Mouse (Mus musculus): Measurements from ENCODE around the gene Fam32a. TPM values are rescaled to one million over a fixed set of nuclear protein-coding genes. Genes with fewer than 3 reads are reported as not detected.

Gene Fam32a
- polyA plus RNA-seq, 1 experiment from 2014 or later = 115 TPM

GRCm38 (mm10) chr8:72212751-72213150 is 6.8 kb upstream of the Fam32a start, which contains the start of gene Cib3:
Gene Cib3 (minus strand): TSS chr8:72212837.
- Histone ChIP-seq H3K27me3 (replicated peaks) (peaks cover 14% of the 10 kb centered on the region), H3K9me3 (no peaks in the 10 kb centered on the region), H3K9ac (no peak within 1 kb of the TSS), H3K27ac (no peak within 1 kb of the TSS), H3K4me3 (no peak within 1 kb of the TSS), H3K4me1 (no peaks in the 10 kb centered on the region), H3K36me3 (replicated peaks) (no peaks in the 10 kb centered on the region), H3K4me2 (no peak within 1 kb of the TSS)
- no peak for ATAC-seq (replicated peaks)
- 56% methylated on average over 4 of the region's 4 CpGs for WGBS

DNA sequence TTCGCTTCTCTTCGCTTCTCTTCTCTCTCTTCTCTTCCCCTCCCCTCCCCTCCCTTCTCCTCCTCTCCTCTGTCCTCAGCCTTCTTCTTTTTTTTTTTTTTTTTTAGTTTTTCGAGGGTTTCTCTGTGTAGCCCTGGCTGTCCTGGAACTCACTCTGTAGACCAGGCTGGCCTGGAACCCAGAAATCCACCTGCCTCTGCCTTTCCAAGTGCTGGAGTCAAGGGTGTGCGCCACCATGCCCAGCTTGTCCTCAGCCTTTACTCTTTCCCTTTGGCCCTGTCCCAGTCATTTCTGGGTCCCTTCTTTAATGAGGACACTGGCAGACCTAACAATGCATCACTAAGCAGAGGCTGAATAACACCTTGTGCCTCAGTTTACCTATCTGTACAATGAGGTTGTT is 6.0 kb upstream of the Fam32a start, which contains the start of gene Gm11034:
Gm11034 (minus strand) TSS at position 101 of the 400 bp plus-strand sequence.
- H3K9me3 ChIP-seq = no peaks in the 10 kb centered on the region
- WGBS = 81% methylated on average over 4 of the region's 4 CpGs
- H3K27ac ChIP-seq = no peak within 1 kb of the TSS
- H3K4me2 ChIP-seq = no peak within 1 kb of the TSS
- H3K4me3 ChIP-seq = no peak within 1 kb of the TSS
- peaks cover 14% of the 10 kb centered on the region for H3K27me3 ChIP-seq (replicated peaks)
- H3K36me3 ChIP-seq (replicated peaks) = no peaks in the 10 kb centered on the region
- no peaks in the 10 kb centered on the region for H3K4me1 ChIP-seq
- H3K9ac ChIP-seq = no peak within 1 kb of the TSS
- no peak for ATAC-seq (replicated peaks)

- H3K4me3 ChIP-seq = no peak overlapping the region
- H3K27me3 ChIP-seq (replicated peaks) = peaks cover 14% of the 10 kb centered on the region
- H3K4me2 ChIP-seq = no peak overlapping the region
- 57% methylated on average over 2 of the region's 2 CpGs for WGBS
- no peak for ATAC-seq (replicated peaks)
- no peaks in the 10 kb centered on the region for H3K4me1 ChIP-seq
- no peak overlapping the region for H3K9ac ChIP-seq
- no peaks in the 10 kb centered on the region for H3K36me3 ChIP-seq (replicated peaks)
- H3K9me3 ChIP-seq = no peaks in the 10 kb centered on the region
- no peak overlapping the region for H3K27ac ChIP-seq
These were observed 4.5 kb upstream of the Fam32a start for GRCm38 (mm10) chr8:72215060-72215459.

DNA sequence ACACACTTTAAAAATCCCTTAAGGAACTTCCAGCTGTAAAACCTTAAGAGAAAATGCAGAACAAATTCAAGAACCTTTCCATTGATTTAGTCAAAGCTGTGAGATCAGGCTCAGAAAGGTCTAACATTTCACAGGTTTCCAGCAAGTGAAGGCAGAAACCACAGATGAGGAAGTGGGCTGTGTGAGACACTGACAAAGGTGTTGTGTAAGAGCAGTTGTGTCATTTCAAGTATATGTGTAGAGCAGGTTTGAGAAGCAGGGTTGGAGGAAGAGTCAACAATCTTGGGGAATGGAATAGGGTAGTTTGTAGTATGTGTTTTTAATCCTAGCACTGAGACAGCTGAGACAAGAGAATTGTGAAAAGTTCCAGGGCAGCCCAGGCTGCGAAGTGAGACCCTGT is 3.7 kb upstream of the Fam32a start:
- H3K27me3 ChIP-seq (replicated peaks) = peaks cover 14% of the 10 kb centered on the region
- no peaks in the 10 kb centered on the region for H3K36me3 ChIP-seq (replicated peaks)
- no peak overlapping the region for H3K4me3 ChIP-seq
- H3K9me3 ChIP-seq = no peaks in the 10 kb centered on the region
- WGBS = 38% methylated on average over 1 of the region's 1 CpGs
- no peak for ATAC-seq (replicated peaks)
- peaks cover 7% of the 10 kb centered on the region for H3K4me1 ChIP-seq
- H3K4me2 ChIP-seq = no peak overlapping the region
- no peak overlapping the region for H3K27ac ChIP-seq
- no peak overlapping the region for H3K9ac ChIP-seq

- peaks cover 16% of the 10 kb centered on the region for H3K4me1 ChIP-seq
- peak overlapping the region; percentile 72 for H3K27ac ChIP-seq
- no peaks in the 10 kb centered on the region for H3K9me3 ChIP-seq
- peak; percentile 49 for ATAC-seq (replicated peaks)
- peak overlapping the region; percentile 71 for H3K4me3 ChIP-seq
- H3K36me3 ChIP-seq (replicated peaks) = peaks cover 7% of the 10 kb centered on the region; the same call in 1 of the 2 replicates
- H3K9ac ChIP-seq = no peak overlapping the region
- 79% methylated on average over 10 of the region's 10 CpGs for WGBS
- peak overlapping the region; percentile 76 for H3K4me2 ChIP-seq
- peaks cover 14% of the 10 kb centered on the region for H3K27me3 ChIP-seq (replicated peaks)
These were observed 569 bp upstream of the Fam32a start for GRCm38 (mm10) chr8:72218781-72219540.

GRCm38 (mm10) chr8:72220758-72221157 is 1.2 kb downstream of the Fam32a start:
- H3K4me1 ChIP-seq = peaks cover 16% of the 10 kb centered on the region
- 84% methylated on average over 4 of the region's 4 CpGs for WGBS
- no peak for ATAC-seq (replicated peaks)
- peaks cover 7% of the 10 kb centered on the region; the same call in 1 of the 2 replicates for H3K36me3 ChIP-seq (replicated peaks)
- H3K4me3 ChIP-seq = peak overlapping the region; percentile 71
- H3K9me3 ChIP-seq = no peaks in the 10 kb centered on the region
- peak overlapping the region; percentile 76 for H3K4me2 ChIP-seq
- H3K27ac ChIP-seq = no peak overlapping the region
- 0 out of 2 replicates have a peak, but pooled peaks cover 8% of the 10 kb centered on the region for H3K27me3 ChIP-seq (replicated peaks)
- no peak overlapping the region for H3K9ac ChIP-seq

DNA sequence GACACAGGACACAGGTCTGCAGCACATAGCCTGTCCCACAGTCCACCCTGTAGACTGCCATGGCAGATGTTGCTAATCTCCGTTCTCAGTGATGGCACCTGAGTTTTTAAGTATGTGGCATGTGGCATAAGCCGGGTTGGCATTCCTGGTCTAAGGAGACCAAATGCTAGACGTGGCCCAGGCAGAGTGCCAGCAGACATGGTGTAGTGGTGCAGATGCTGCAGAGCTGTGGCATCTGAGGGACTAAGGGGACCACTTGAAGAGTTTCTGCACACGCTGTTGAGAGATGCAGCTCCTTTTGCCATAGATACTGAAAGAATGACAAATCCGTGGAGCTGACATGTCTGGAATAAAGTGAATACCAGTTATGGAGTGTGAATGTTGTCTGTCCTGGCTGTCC is 3.1 kb downstream of the Fam32a start:
- no peaks in the 10 kb centered on the region for H3K27me3 ChIP-seq (replicated peaks)
- H3K4me3 ChIP-seq = no peak overlapping the region
- WGBS = 93% methylated on average over 5 of the region's 5 CpGs
- H3K9me3 ChIP-seq = no peaks in the 10 kb centered on the region
- H3K4me1 ChIP-seq = peaks cover 16% of the 10 kb centered on the region
- no peak for ATAC-seq (replicated peaks)
- no peak overlapping the region for H3K27ac ChIP-seq
- peaks cover 7% of the 10 kb centered on the region; the same call in 1 of the 2 replicates for H3K36me3 ChIP-seq (replicated peaks)
- no peak overlapping the region for H3K9ac ChIP-seq
- no peak overlapping the region for H3K4me2 ChIP-seq

- H3K4me3 ChIP-seq = peak within 1 kb of the TSS; percentile 53
- H3K4me1 ChIP-seq = peaks cover 21% of the 10 kb centered on the region
- H3K27ac ChIP-seq = peak within 1 kb of the TSS; percentile 94
- no peaks in the 10 kb centered on the region for H3K36me3 ChIP-seq (replicated peaks)
- WGBS = under 1% methylated on average over 54 of the region's 54 CpGs
- peak; percentile 96 for ATAC-seq (replicated peaks)
- H3K4me2 ChIP-seq = peak within 1 kb of the TSS; percentile 61
- H3K9me3 ChIP-seq = no peaks in the 10 kb centered on the region
- no peaks in the 10 kb centered on the region for H3K27me3 ChIP-seq (replicated peaks)
- peak within 1 kb of the TSS; percentile 50 for H3K9ac ChIP-seq
These were observed 20.2 kb downstream of the Fam32a start, which contains the start of gene Ap1m1 for GRCm38 (mm10) chr8:72239499-72240402. Gene Ap1m1 (plus strand): TSS chr8:72240018.

DNA sequence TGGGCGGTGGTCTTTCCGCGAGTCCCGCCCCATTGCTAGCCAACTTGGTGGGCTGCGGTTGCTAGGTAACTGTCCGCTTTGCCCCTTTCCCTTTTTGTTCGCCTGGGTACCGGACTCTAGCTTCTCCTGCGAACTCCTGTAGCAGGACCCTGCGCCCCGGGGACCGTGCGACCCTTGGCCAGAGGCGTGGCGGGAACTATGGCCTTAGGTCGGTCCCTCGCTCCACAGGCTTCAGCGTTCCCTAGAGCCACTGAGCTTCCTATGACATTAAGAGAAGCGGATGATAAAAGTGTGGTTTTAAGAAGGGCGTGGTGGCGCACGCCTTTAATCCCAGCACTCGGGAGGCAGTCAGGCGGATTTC is 20.9 kb downstream of the Fam32a start:
- H3K9ac ChIP-seq = peak overlapping the region; percentile 50
- peak overlapping the region; percentile 61 for H3K4me2 ChIP-seq
- under 1% methylated on average over 24 of the region's 24 CpGs for WGBS
- peak overlapping the region; percentile 94 for H3K27ac ChIP-seq
- no peaks in the 10 kb centered on the region; the same call in 1 of the 2 replicates for H3K36me3 ChIP-seq (replicated peaks)
- peaks cover 21% of the 10 kb centered on the region for H3K4me1 ChIP-seq
- H3K27me3 ChIP-seq (replicated peaks) = no peaks in the 10 kb centered on the region
- H3K4me3 ChIP-seq = peak overlapping the region; percentile 53
- H3K9me3 ChIP-seq = no peaks in the 10 kb centered on the region
- no peak; the same call in 1 of the 2 replicates for ATAC-seq (replicated peaks)

DNA sequence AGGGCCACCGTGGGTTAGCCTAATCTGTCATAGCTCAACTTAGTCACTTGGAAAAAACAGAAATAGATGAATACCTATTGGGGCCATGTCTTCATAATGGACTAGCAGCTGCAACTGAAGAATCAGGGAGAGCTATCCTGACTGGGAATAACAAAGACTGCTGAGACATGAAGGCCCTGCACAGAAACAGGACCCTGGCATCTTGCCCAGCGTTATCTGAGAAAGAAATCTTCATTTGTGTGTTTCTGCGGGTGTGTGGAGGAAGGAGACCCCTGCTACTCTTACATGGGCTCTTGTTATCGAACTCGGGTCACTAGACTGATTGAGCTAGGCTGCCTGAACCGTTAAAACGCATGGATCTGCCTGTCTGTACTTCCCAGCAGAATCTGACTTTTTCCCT is 21.4 kb downstream of the Fam32a start:
- Histone ChIP-seq H3K9ac (peak overlapping the region; percentile 50), H3K27me3 (replicated peaks) (no peaks in the 10 kb centered on the region), H3K27ac (no peak overlapping the region; the same call in 1 of the 2 replicates), H3K4me3 (peak overlapping the region; percentile 53), H3K36me3 (replicated peaks) (peaks cover 3% of the 10 kb centered on the region; the same call in 1 of the 2 replicates), H3K9me3 (no peaks in the 10 kb centered on the region), H3K4me2 (peak overlapping the region; percentile 61), H3K4me1 (peaks cover 21% of the 10 kb centered on the region)
- WGBS = 66% methylated on average over 7 of the region's 7 CpGs
- ATAC-seq (replicated peaks) = no peak

DNA sequence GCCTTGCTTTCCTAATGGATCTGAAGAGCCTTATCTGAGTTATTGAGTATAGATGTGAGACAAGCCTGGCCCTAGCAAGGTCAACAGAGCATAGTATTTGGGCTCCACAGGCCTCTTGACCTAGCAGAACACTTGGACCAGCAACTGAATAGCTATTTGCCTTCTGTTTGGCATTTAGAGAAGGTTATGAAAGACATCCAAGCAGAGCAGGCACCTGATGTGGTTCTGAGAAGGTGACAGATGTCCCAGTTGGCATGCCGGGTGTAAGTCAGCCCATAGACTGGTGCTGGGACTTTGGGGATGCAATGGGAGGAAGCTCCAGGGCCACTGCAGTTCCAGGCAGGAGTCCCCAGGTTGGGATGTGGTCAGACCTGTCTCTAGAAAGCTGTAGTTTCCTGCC is 22.7 kb downstream of the Fam32a start:
- H3K4me3 ChIP-seq = no peak overlapping the region
- no peaks in the 10 kb centered on the region for H3K9me3 ChIP-seq
- no peak for ATAC-seq (replicated peaks)
- H3K9ac ChIP-seq = no peak overlapping the region
- H3K4me2 ChIP-seq = no peak overlapping the region
- peaks cover 21% of the 10 kb centered on the region for H3K4me1 ChIP-seq
- peaks cover 6% of the 10 kb centered on the region; the same call in 1 of the 2 replicates for H3K36me3 ChIP-seq (replicated peaks)
- H3K27me3 ChIP-seq (replicated peaks) = no peaks in the 10 kb centered on the region
- no peak overlapping the region for H3K27ac ChIP-seq
- WGBS = 96% methylated on average over 1 of the region's 1 CpGs

DNA sequence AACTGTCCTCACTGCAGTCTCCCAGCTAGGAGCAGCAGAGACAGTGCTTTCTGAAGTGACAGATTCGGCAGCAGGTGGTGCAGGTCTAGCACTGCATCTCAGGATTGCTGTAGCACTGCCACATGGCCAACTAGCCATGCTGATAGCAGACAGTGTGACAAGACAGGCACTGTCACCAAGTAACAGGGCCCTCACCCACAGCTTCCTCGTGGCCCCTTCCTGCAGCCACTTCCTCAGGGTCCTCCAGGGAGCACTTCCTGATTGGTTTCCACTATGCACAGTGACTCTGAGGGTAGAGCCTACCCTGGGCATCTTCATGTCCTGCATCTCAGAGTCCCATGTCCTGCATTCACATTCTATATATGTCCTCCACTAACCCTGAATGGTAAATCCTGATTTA is 25.1 kb downstream of the Fam32a start:
- WGBS = 84% methylated on average over 2 of the region's 2 CpGs
- H3K4me3 ChIP-seq = no peak overlapping the region
- H3K4me2 ChIP-seq = no peak overlapping the region
- no peaks in the 10 kb centered on the region for H3K27me3 ChIP-seq (replicated peaks)
- no peak overlapping the region for H3K27ac ChIP-seq
- no peak overlapping the region for H3K9ac ChIP-seq
- ATAC-seq (replicated peaks) = no peak
- no peaks in the 10 kb centered on the region for H3K9me3 ChIP-seq
- peaks cover 6% of the 10 kb centered on the region; the same call in 1 of the 2 replicates for H3K36me3 ChIP-seq (replicated peaks)
- H3K4me1 ChIP-seq = peaks cover 19% of the 10 kb centered on the region
